Mouse (Mus musculus): Measurements from ENCODE around the gene Gm1604a.
"Not testable (repeated sequence)": the region's sequence is repeated elsewhere in the genome, so short reads cannot be mapped to it uniquely, and the experiment has no call there.

DNA sequence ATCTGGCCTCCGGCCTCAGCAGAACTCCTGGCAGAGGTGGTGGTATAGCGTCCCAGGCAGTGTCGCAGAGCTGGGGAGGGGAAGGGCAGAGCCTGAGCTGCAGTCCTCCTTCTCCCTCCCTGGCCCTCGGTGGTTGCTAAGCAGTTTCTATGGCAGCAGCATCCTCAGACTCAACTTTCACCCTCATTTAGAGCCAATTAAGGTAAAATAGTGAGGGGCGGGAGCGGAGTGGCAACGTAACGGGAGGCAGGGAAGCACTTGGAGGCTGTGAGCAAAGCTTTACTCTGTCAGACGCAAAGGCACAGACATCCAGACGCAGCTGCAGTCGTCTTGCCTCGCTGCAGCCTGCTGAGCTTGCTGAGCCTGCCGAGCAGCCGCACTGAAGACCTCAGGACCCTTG, at the start of gene Gm1604a:
- TF ChIP-seq CTCF (IDR thresholded peaks at IDR 0.05); EP300 (IDR thresholded peaks at IDR 0.05; ENCODE audit: insufficient read depth, low read depth, low read length); POLR2A (IDR thresholded peaks at IDR 0.05; ENCODE audit: insufficient read depth, low read depth, low read length): not testable (repeated sequence)

All from heart, adult 2 months (tissue).